Mouse (Mus musculus) lung, embryonic 14.5 days (tissue): ENCODE data around the gene Grap2. TPM values are rescaled to one million over a fixed set of nuclear protein-coding genes. Genes with fewer than 3 reads are reported as not detected.

ENCODE experiments used
- ATAC-seq: fragments of 200-750 bp; cut with Nextera tagmentation; 2 replicates; pipeline ENCODE4 v1.8.0; 2017; ENCODE audit warnings: mild to moderate bottlenecking, moderate TSS enrichment, moderate library complexity; ENCODE audit not compliant: insufficient read depth
- DNase-seq: peaks from one replicate; pipeline ENCODE4 v3.0.0-alpha.2; 2015
- H3K27ac ChIP-seq: fragments of 300-500 bp; sonication (generic); 2 replicates; pipeline ENCODE4 v1.5.1; 2014; ENCODE audit warnings: low read depth, mild to moderate bottlenecking, moderate library complexity
- H3K27me3 ChIP-seq: fragments of 300-500 bp; sonication (generic); 2 replicates; pipeline ENCODE4 v1.6.1; 2014; ENCODE audit warnings: low read length, control low read depth; ENCODE audit not compliant: insufficient read depth
- H3K36me3 ChIP-seq: fragments of 300-500 bp; sonication (generic); 2 replicates; pipeline ENCODE4 v1.6.1; 2014; ENCODE audit warnings: control low read depth; ENCODE audit not compliant: insufficient read depth
- H3K4me1 ChIP-seq: fragments of 300-500 bp; sonication (generic); 2 replicates; pipeline ENCODE4 v1.6.1; 2014; ENCODE audit warnings: antibody characterized with exemption, control low read depth; ENCODE audit not compliant: insufficient read depth
- H3K4me2 ChIP-seq: fragments of 300-500 bp; sonication (generic); 2 replicates; pipeline ENCODE4 v1.6.1; 2014; ENCODE audit warnings: mild to moderate bottlenecking
- H3K4me3 ChIP-seq: fragments of 300-500 bp; sonication (generic); 2 replicates; pipeline ENCODE4 v1.5.1; 2014; ENCODE audit warnings: low read depth, low read length
- H3K9ac ChIP-seq: fragments of 300-500 bp; sonication (generic); 2 replicates; pipeline ENCODE4 v1.6.1; 2014
- H3K9me3 ChIP-seq: fragments of 300-500 bp; sonication (generic); 2 replicates; pipeline ENCODE4 v1.6.1; 2016; ENCODE audit warnings: low read depth, low read length, control low read depth
- CTCF ChIP-seq: IDR thresholded peaks from 2 replicates; pipeline ENCODE4 v1.5.1; 2016; ENCODE audit warnings: antibody characterized with exemption, low read depth
- WGBS: fragments of 180-500 bp; shearing (Covaris S2); extraction: QIAGEN DNeasy Blood & Tissue Kit; methylation state at CpG from one replicate; pipeline ENCODE4 v1.1.7; 2014; 5-methylcytosine and 5-hydroxymethylcytosine counted together
- microRNA-seq: library from miRNA; unstranded; fragments of <30 nt; microRNA quantifications from one replicate; pipeline ENCODE4, GENCODE M21; 2016; ENCODE audit warnings: borderline number of aligned reads
- polyA plus RNA-seq: library from polyadenylated mRNA; unstranded; fragments of >200 nt; fragmentation: Nextera tagmentation; extraction: Ambion mirVana; gene quantifications from 2 replicates; pipeline ENCODE4 v1.2.1, GENCODE M21; 2014

Gene Grap2
- polyA plus RNA-seq, 1 experiment from 2014 or later: 1.8 TPM

GRCm38 (mm10) chr15:80701481-80702257, 129.3 kb downstream of the Grap2 start:
- Histone ChIP-seq H3K27me3 (no peaks in the 10 kb centered on the region), H3K27ac (no peak overlapping the region), H3K36me3 (no peaks in the 10 kb centered on the region), H3K4me3 (no peak overlapping the region), H3K9me3 (no peaks in the 10 kb centered on the region), H3K4me2 (no peak overlapping the region), H3K9ac (no peak overlapping the region), H3K4me1 (0 out of 2 replicates have a peak, but pooled peaks cover 8% of the 10 kb centered on the region)
- 67% methylated on average over 8 of the region's 8 CpGs for whole genome bisulfite sequencing
- ATAC-seq (no peak), DNase-seq (no peak)
- TF ChIP-seq CTCF: no peak

Small RNA genes within 50 kb of the gene (microRNA-seq; reads per million reads assigned to microRNA genes)
- not detected for gene Mir6957

Other genes with a start within 250 kb of the Grap2 start
- gene Enthd1, start 7.4 kb upstream of the Grap2 start, polyA plus RNA-seq: not detected in 2 replicates
- gene Fam83f, start 99.3 kb downstream of the Grap2 start, polyA plus RNA-seq: 0.46 and 0.76 TPM in 2 replicates
- 17.5 and 18.3 TPM in 2 replicates for gene Tnrc6b, start 138.7 kb downstream of the Grap2 start, polyA plus RNA-seq